Mouse (Mus musculus): ENCODE results near the gene Gm20821. TPM values are rescaled to one million over a fixed set of nuclear protein-coding genes. Genes with fewer than 3 reads are reported as not detected.
"Not testable (repeated sequence)": the region's sequence is repeated elsewhere in the genome, so short reads cannot be mapped to it uniquely, and the experiment has no call there.

The Gm20821 gene
- polyA plus RNA-seq (2012; ENCODE audit: insufficient read depth, low replicate concordance): not detected in 2 replicates

GRCm38 (mm10) chrY:9781504-9781903, at the start of gene Gm20821:
Gene Gm20821, plus strand, starts transcription at chrY:9781804.
- not testable (repeated sequence) for H3K36me3 ChIP-seq (replicated peaks; ENCODE audit: low read length); H3K27me3 ChIP-seq (replicated peaks); H3K4me1 ChIP-seq; H3K4me3 ChIP-seq (replicated peaks); H3K9me3 ChIP-seq
